Mouse (Mus musculus): ENCODE data around the gene Epb41l1. TPM values are rescaled to one million over a fixed set of nuclear protein-coding genes. Genes with fewer than 3 reads are reported as not detected.

Gene Epb41l1
- polyA plus RNA-seq, 1 experiment from 2014 or later, result 1.2 TPM

GRCm38 (mm10) chr2:156476111-156476747, 55.5 kb downstream of the Epb41l1 start:
- peaks cover 66% of the 10 kb centered on the region for H3K4me1 ChIP-seq
- 29% methylated on average over 8 of the region's 8 CpGs for WGBS

GRCm38 (mm10) chr2:156476748-156477151, 56.0 kb downstream of the Epb41l1 start:
- Histone ChIP-seq H3K27ac (replicated peaks) (no peak overlapping the region), H3K36me3 (no peaks in the 10 kb centered on the region), H3K4me1 (peaks cover 66% of the 10 kb centered on the region), H3K27me3 (replicated peaks) (peaks cover 16% of the 10 kb centered on the region), H3K9ac (peak overlapping the region; percentile 89), H3K9me3 (peaks cover 4% of the 10 kb centered on the region; the same call in 1 of the 2 replicates), H3K4me2 (peak overlapping the region; percentile 94), H3K4me3 (peak overlapping the region; percentile 73)
- 48% methylated on average over 5 of the region's 5 CpGs for WGBS
- no peak for ATAC-seq (ENCODE audit: extremely low read depth, insufficient number of reproducible peaks, low FRiP score, low TSS enrichment)

More at GRCm38 (mm10) chr2:156476111-156476747, 55.5 kb downstream of the Epb41l1 start:
- ATAC-seq (ENCODE audit: extremely low read depth, insufficient number of reproducible peaks, low FRiP score, low TSS enrichment), result no peak
- Histone ChIP-seq H3K4me3 (peak overlapping the region; percentile 73), H3K9me3 (peaks cover 4% of the 10 kb centered on the region; the same call in 1 of the 2 replicates), H3K27ac (replicated peaks) (peak overlapping the region; percentile 87), H3K36me3 (no peaks in the 10 kb centered on the region), H3K9ac (peak overlapping the region; percentile 89), H3K27me3 (replicated peaks) (peaks cover 16% of the 10 kb centered on the region), H3K4me2 (peak overlapping the region; percentile 94)

- H3K9me3 ChIP-seq, result peaks cover 4% of the 10 kb centered on the region; the same call in 1 of the 2 replicates
- H3K4me2 ChIP-seq, result no peak overlapping the region
- H3K4me3 ChIP-seq, result no peak overlapping the region
- 66% methylated on average over 13 of the region's 13 CpGs for WGBS
- peaks cover 59% of the 10 kb centered on the region for H3K4me1 ChIP-seq
- no peaks in the 10 kb centered on the region for H3K36me3 ChIP-seq
- no peak overlapping the region for H3K27ac ChIP-seq (replicated peaks)
- no peak overlapping the region for H3K9ac ChIP-seq
- H3K27me3 ChIP-seq (replicated peaks), result peaks cover 16% of the 10 kb centered on the region
- ATAC-seq (ENCODE audit: extremely low read depth, insufficient number of reproducible peaks, low FRiP score, low TSS enrichment), result no peak
Observed at GRCm38 (mm10) chr2:156478046-156478690, 57.5 kb downstream of the Epb41l1 start.

- Histone ChIP-seq H3K36me3 (no peaks in the 10 kb centered on the region), H3K4me2 (no peak overlapping the region), H3K9me3 (peaks cover 4% of the 10 kb centered on the region; the same call in 1 of the 2 replicates), H3K9ac (no peak overlapping the region), H3K27me3 (replicated peaks) (peaks cover 19% of the 10 kb centered on the region), H3K4me3 (no peak overlapping the region), H3K27ac (replicated peaks) (no peak overlapping the region; the same call in 1 of the 2 replicates), H3K4me1 (peaks cover 43% of the 10 kb centered on the region)
- no peak for ATAC-seq (ENCODE audit: extremely low read depth, insufficient number of reproducible peaks, low FRiP score, low TSS enrichment)
- WGBS, result 59% methylated on average over 7 of the region's 7 CpGs
Observed at GRCm38 (mm10) chr2:156479833-156480232, 59.1 kb downstream of the Epb41l1 start.

- H3K27me3 ChIP-seq (replicated peaks), result peaks cover 19% of the 10 kb centered on the region
- no peak overlapping the region for H3K4me3 ChIP-seq
- ATAC-seq (ENCODE audit: extremely low read depth, insufficient number of reproducible peaks, low FRiP score, low TSS enrichment), result no peak
- H3K27ac ChIP-seq (replicated peaks), result no peak overlapping the region
- peaks cover 4% of the 10 kb centered on the region; the same call in 1 of the 2 replicates for H3K9me3 ChIP-seq
- whole genome bisulfite sequencing, result 70% methylated on average over 7 of the region's 7 CpGs
- H3K9ac ChIP-seq, result no peak overlapping the region
- no peak overlapping the region for H3K4me2 ChIP-seq
- H3K4me1 ChIP-seq, result peaks cover 40% of the 10 kb centered on the region
- H3K36me3 ChIP-seq, result no peaks in the 10 kb centered on the region
Observed at GRCm38 (mm10) chr2:156480267-156480666, 59.6 kb downstream of the Epb41l1 start.

GRCm38 (mm10) chr2:156482299-156482698, 61.6 kb downstream of the Epb41l1 start:
- ATAC-seq (ENCODE audit: extremely low read depth, insufficient number of reproducible peaks, low FRiP score, low TSS enrichment), result no peak
- Histone ChIP-seq H3K27ac (replicated peaks) (no peak overlapping the region), H3K36me3 (no peaks in the 10 kb centered on the region), H3K9ac (no peak overlapping the region), H3K27me3 (replicated peaks) (peaks cover 11% of the 10 kb centered on the region; the same call in 1 of the 2 replicates), H3K4me2 (no peak overlapping the region), H3K4me3 (no peak overlapping the region), H3K9me3 (peaks cover 4% of the 10 kb centered on the region; the same call in 1 of the 2 replicates), H3K4me1 (peaks cover 23% of the 10 kb centered on the region)
- 30% methylated on average over 13 of the region's 13 CpGs for WGBS

- no peak overlapping the region for H3K27ac ChIP-seq (replicated peaks)
- 85% methylated on average over 3 of the region's 3 CpGs for WGBS
- H3K9ac ChIP-seq, result no peak overlapping the region
- peaks cover 4% of the 10 kb centered on the region; the same call in 1 of the 2 replicates for H3K9me3 ChIP-seq
- no peak overlapping the region for H3K4me2 ChIP-seq
- H3K4me3 ChIP-seq, result no peak overlapping the region
- peaks cover 23% of the 10 kb centered on the region for H3K4me1 ChIP-seq
- H3K36me3 ChIP-seq, result no peaks in the 10 kb centered on the region
- ATAC-seq (ENCODE audit: extremely low read depth, insufficient number of reproducible peaks, low FRiP score, low TSS enrichment), result no peak
- peaks cover 6% of the 10 kb centered on the region; the same call in 1 of the 2 replicates for H3K27me3 ChIP-seq (replicated peaks)
Observed at GRCm38 (mm10) chr2:156482764-156483163, 62.1 kb downstream of the Epb41l1 start.

GRCm38 (mm10) chr2:156483204-156483603, 62.5 kb downstream of the Epb41l1 start:
- Histone ChIP-seq H3K36me3 (no peaks in the 10 kb centered on the region), H3K4me1 (peaks cover 23% of the 10 kb centered on the region), H3K27ac (replicated peaks) (no peak overlapping the region), H3K4me3 (no peak overlapping the region), H3K4me2 (no peak overlapping the region), H3K9me3 (peaks cover 4% of the 10 kb centered on the region; the same call in 1 of the 2 replicates), H3K9ac (no peak overlapping the region), H3K27me3 (replicated peaks) (peaks cover 4% of the 10 kb centered on the region; the same call in 1 of the 2 replicates)
- WGBS, result 83% methylated on average over 7 of the region's 7 CpGs
- no peak for ATAC-seq (ENCODE audit: extremely low read depth, insufficient number of reproducible peaks, low FRiP score, low TSS enrichment)

- Histone ChIP-seq H3K27me3 (replicated peaks) (peaks cover 4% of the 10 kb centered on the region; the same call in 1 of the 2 replicates), H3K36me3 (no peaks in the 10 kb centered on the region), H3K4me1 (peaks cover 27% of the 10 kb centered on the region), H3K4me2 (no peak overlapping the region), H3K9ac (no peak overlapping the region), H3K9me3 (no peaks in the 10 kb centered on the region), H3K4me3 (no peak overlapping the region), H3K27ac (replicated peaks) (no peak overlapping the region)
- no peak for ATAC-seq (ENCODE audit: extremely low read depth, insufficient number of reproducible peaks, low FRiP score, low TSS enrichment)
- 83% methylated on average over 12 of the region's 12 CpGs for WGBS
Observed at GRCm38 (mm10) chr2:156486086-156486751, 65.5 kb downstream of the Epb41l1 start.

GRCm38 (mm10) chr2:156487589-156488160, 67.0 kb downstream of the Epb41l1 start:
- no peak overlapping the region for H3K4me3 ChIP-seq
- H3K9ac ChIP-seq, result peak overlapping the region; percentile 33
- H3K36me3 ChIP-seq, result no peaks in the 10 kb centered on the region
- H3K9me3 ChIP-seq, result no peaks in the 10 kb centered on the region
- H3K27ac ChIP-seq (replicated peaks), result 0 out of 2 replicates have a peak overlapping the region, but pooled peaks have one; percentile 20
- H3K4me1 ChIP-seq, result peaks cover 31% of the 10 kb centered on the region
- no peak for ATAC-seq (ENCODE audit: extremely low read depth, insufficient number of reproducible peaks, low FRiP score, low TSS enrichment)
- peaks cover 4% of the 10 kb centered on the region; the same call in 1 of the 2 replicates for H3K27me3 ChIP-seq (replicated peaks)
- WGBS, result 78% methylated on average over 10 of the region's 10 CpGs
- no peak overlapping the region for H3K4me2 ChIP-seq
